Mouse (Mus musculus): Measurements from ENCODE around the gene Prkag2.

Prkag2 gene

GRCm38 (mm10) chr5:24973672-24974225, 126.7 kb downstream of the Prkag2 start:
- H3K9me3 ChIP-seq (ENCODE audit: low read length): no peaks in the 10 kb centered on the region
- TF ChIP-seq NANOG (IDR thresholded peaks at IDR 0.05; ENCODE audit: borderline replicate concordance, low read length) (no peak), POU5F1 (IDR thresholded peaks at IDR 0.05; ENCODE audit: borderline replicate concordance, low read length) (no peak), CTCF (conservative IDR thresholded peaks at IDR 0.05; ENCODE audit: low read length) (no peak)
- H3K36me3 ChIP-seq (ENCODE audit: insufficient read depth, low read length): no peaks in the 10 kb centered on the region
- H3K4me1 ChIP-seq (replicated peaks; ENCODE audit: low read depth, low read length): peaks cover 36% of the 10 kb centered on the region
- no peaks in the 10 kb centered on the region; the same call in 1 of the 2 replicates for H3K27me3 ChIP-seq (ENCODE audit: insufficient read depth, low read length)
- no peak overlapping the region for H3K4me3 ChIP-seq (replicated peaks; ENCODE audit: low read length)

DNA sequence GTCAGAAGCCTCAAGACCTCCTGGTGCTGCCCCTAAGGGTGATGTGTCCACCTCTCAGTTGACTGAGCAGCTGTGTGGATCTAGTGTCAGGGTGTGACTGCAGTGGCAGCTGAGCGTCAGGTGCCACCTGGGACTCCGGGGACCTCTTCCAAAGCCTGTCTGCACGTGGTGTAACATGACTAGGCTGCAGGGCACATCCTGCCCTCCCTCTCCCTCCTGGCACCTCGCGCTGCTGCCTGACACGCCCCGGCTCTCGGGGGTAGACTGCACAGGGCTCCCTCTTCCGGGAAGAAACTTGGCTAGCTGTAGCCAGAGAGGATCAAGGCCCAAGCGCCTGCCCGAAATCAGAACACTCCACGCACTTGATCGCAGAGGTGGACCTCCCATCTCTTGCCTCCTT, 127.2 kb downstream of the Prkag2 start:
- no peaks in the 10 kb centered on the region for H3K9me3 ChIP-seq (ENCODE audit: low read length)
- H3K4me1 ChIP-seq (replicated peaks; ENCODE audit: low read depth, low read length): peaks cover 38% of the 10 kb centered on the region
- TF ChIP-seq CTCF (conservative IDR thresholded peaks at IDR 0.05; ENCODE audit: low read length): no peak
- no peak overlapping the region for H3K4me3 ChIP-seq (replicated peaks; ENCODE audit: low read length)
- H3K27me3 ChIP-seq (ENCODE audit: insufficient read depth, low read length): no peaks in the 10 kb centered on the region; the same call in 1 of the 2 replicates
- no peaks in the 10 kb centered on the region for H3K36me3 ChIP-seq (ENCODE audit: insufficient read depth, low read length)

DNA sequence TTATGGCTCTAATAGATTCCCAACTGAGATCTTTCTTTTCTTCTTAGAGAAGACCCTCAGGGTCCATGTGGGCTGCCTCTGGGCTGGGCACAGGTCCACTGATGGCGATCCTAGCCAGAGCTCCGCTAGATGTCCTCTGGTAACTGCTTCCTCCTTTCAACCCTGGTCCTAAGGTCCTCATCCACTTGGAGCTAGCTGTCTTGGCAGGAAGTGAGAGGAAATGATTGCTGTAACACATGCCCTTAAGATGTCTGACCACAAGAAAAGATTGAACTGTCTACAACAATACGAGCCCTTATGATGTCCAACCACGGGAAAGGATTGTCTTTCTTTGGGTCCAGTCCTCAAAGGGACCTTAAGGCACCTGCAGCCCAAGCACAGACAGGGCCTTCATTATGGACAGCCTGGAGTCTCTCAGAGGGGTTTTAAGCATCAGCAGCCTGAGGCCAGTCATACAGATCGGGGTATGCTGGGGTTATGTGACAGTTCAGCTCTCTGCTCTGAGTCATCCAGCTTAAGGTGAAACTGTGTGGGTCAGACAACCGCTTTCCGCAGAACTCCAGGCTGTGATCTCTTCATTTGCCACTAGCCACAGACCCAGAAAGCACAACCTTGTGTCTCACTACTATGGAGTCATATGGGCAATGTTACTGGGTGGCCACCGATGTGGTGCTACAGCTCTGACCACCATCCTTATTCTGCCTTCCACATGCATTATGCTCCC, 129.7 kb downstream of the Prkag2 start:
- H3K36me3 ChIP-seq (ENCODE audit: insufficient read depth, low read length): no peaks in the 10 kb centered on the region
- TF ChIP-seq POU5F1 (IDR thresholded peaks at IDR 0.05; ENCODE audit: borderline replicate concordance, low read length) (no peak), NANOG (IDR thresholded peaks at IDR 0.05; ENCODE audit: borderline replicate concordance, low read length) (no peak), CTCF (conservative IDR thresholded peaks at IDR 0.05; ENCODE audit: low read length) (no peak)
- H3K9me3 ChIP-seq (ENCODE audit: low read length): no peaks in the 10 kb centered on the region
- no peak overlapping the region for H3K4me3 ChIP-seq (replicated peaks; ENCODE audit: low read length)
- peaks cover 10% of the 10 kb centered on the region for H3K27me3 ChIP-seq (ENCODE audit: insufficient read depth, low read length)
- H3K4me1 ChIP-seq (replicated peaks; ENCODE audit: low read depth, low read length): peaks cover 25% of the 10 kb centered on the region

DNA sequence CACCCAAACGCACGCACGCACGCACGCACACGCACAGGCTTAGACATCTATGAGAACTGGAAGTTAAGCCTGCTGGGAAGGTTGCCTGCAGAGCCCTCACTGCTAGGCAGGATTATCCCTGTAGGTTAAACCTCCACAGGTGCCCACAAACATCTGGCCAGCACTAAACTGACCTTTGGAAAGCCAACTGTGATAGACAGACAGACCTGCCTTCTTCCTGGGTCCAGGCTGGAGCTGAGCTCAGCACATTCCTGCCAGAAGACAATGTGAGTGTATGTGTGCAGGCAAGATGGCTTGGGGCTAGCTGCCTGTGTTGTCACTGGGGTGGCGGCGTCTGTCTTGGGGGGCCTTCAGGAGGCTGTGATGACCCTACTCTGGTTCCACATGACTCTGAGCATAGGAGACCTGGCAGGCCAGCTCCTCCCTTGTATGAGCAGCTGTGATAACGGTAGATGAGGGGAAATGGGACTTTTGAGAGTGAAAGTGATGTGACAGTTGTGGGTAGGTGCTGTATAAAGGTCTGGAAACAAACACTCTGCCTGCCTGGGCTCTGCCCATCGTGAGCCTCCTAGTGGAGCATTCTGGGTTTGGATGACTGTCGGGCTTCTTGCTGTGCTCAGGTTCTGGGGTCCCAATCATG, 131.1 kb downstream of the Prkag2 start:
- TF ChIP-seq NANOG (IDR thresholded peaks at IDR 0.05; ENCODE audit: borderline replicate concordance, low read length) (no peak), CTCF (conservative IDR thresholded peaks at IDR 0.05; ENCODE audit: low read length) (no peak), POU5F1 (IDR thresholded peaks at IDR 0.05; ENCODE audit: borderline replicate concordance, low read length) (no peak)
- Histone ChIP-seq H3K4me3 (replicated peaks; ENCODE audit: low read length) (no peak overlapping the region), H3K9me3 (ENCODE audit: low read length) (no peaks in the 10 kb centered on the region), H3K4me1 (replicated peaks; ENCODE audit: low read depth, low read length) (peaks cover 19% of the 10 kb centered on the region), H3K36me3 (ENCODE audit: insufficient read depth, low read length) (no peaks in the 10 kb centered on the region), H3K27me3 (ENCODE audit: insufficient read depth, low read length) (peaks cover 14% of the 10 kb centered on the region)

- H3K4me1 ChIP-seq (replicated peaks; ENCODE audit: low read depth, low read length): peaks cover 16% of the 10 kb centered on the region
- no peak overlapping the region for H3K4me3 ChIP-seq (replicated peaks; ENCODE audit: low read length)
- H3K27me3 ChIP-seq (ENCODE audit: insufficient read depth, low read length): peaks cover 14% of the 10 kb centered on the region
- H3K36me3 ChIP-seq (ENCODE audit: insufficient read depth, low read length): no peaks in the 10 kb centered on the region
- TF ChIP-seq NANOG (IDR thresholded peaks at IDR 0.05; ENCODE audit: borderline replicate concordance, low read length) (no peak), POU5F1 (IDR thresholded peaks at IDR 0.05; ENCODE audit: borderline replicate concordance, low read length) (no peak), CTCF (conservative IDR thresholded peaks at IDR 0.05; ENCODE audit: low read length) (no peak)
- H3K9me3 ChIP-seq (ENCODE audit: low read length): no peaks in the 10 kb centered on the region
Observed at GRCm38 (mm10) chr5:24968792-24969191, 131.7 kb downstream of the Prkag2 start.

DNA sequence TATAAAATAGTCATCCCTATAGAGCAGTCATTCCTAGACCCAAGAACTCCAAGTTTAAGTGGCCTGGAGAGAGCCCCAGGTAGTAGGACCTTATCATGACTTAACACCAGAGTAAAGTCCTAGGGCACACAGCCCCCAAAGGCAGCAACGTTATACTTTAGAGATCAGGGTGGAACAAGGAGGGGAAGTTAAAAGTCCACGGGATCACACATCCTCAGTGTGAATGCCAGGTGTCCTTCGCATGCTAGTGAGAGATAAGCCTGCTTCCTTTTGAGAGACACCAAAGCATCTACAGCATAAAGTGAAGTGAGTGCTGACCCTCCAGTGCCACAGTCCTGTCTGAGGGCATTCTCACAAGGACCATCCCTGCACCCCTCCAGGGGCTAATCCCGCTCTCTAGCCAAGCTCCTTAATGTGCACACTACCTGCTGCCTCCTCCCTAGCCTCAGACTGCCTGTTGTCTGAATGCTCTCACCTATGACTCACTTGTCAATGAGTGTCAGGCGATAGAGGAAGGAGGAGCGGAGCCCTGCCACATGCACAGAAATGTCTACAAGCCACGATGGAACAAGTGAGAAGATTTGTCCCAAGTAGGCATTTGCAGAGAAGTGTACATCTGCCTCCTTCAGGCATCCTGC, 132.4 kb downstream of the Prkag2 start:
- Histone ChIP-seq H3K4me3 (replicated peaks; ENCODE audit: low read length) (no peak overlapping the region), H3K9me3 (ENCODE audit: low read length) (no peaks in the 10 kb centered on the region), H3K27me3 (ENCODE audit: insufficient read depth, low read length) (peaks cover 14% of the 10 kb centered on the region), H3K36me3 (ENCODE audit: insufficient read depth, low read length) (no peaks in the 10 kb centered on the region), H3K4me1 (replicated peaks; ENCODE audit: low read depth, low read length) (peaks cover 10% of the 10 kb centered on the region)
- TF ChIP-seq NANOG (IDR thresholded peaks at IDR 0.05; ENCODE audit: borderline replicate concordance, low read length) (no peak), CTCF (conservative IDR thresholded peaks at IDR 0.05; ENCODE audit: low read length) (no peak), POU5F1 (IDR thresholded peaks at IDR 0.05; ENCODE audit: borderline replicate concordance, low read length) (no peak)

DNA sequence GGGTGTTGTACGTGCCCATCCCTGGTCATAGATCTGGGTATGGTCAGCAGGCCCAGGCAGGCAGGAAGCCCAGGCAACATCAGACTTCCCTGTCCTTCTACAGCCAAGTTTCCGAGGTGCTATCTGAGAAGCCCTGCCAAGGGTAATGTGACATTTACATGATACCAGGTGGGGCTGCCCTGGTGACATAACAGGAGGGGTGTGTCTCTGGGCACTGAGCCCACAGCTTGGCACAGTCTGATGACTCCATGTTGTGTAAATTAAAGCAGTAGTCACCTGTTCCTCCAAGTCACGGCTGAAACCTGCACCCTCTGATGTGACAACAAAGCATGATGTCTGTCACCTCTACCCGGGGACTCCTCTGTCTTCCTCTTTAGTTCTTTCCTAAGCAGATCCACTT, 136.7 kb downstream of the Prkag2 start:
- Histone ChIP-seq H3K4me1 (replicated peaks; ENCODE audit: low read depth, low read length) (peaks cover 10% of the 10 kb centered on the region; the same call in 1 of the 2 replicates), H3K27me3 (ENCODE audit: insufficient read depth, low read length) (peaks cover 14% of the 10 kb centered on the region), H3K4me3 (replicated peaks; ENCODE audit: low read length) (no peak overlapping the region), H3K36me3 (ENCODE audit: insufficient read depth, low read length) (no peaks in the 10 kb centered on the region), H3K9me3 (ENCODE audit: low read length) (no peaks in the 10 kb centered on the region)
- TF ChIP-seq NANOG (IDR thresholded peaks at IDR 0.05; ENCODE audit: borderline replicate concordance, low read length) (no peak), POU5F1 (IDR thresholded peaks at IDR 0.05; ENCODE audit: borderline replicate concordance, low read length) (no peak), CTCF (conservative IDR thresholded peaks at IDR 0.05; ENCODE audit: low read length) (no peak)

- no peaks in the 10 kb centered on the region for H3K36me3 ChIP-seq (ENCODE audit: insufficient read depth, low read length)
- H3K9me3 ChIP-seq (ENCODE audit: low read length): no peaks in the 10 kb centered on the region
- peaks cover 5% of the 10 kb centered on the region; the same call in 1 of the 2 replicates for H3K27me3 ChIP-seq (ENCODE audit: insufficient read depth, low read length)
- H3K4me3 ChIP-seq (replicated peaks; ENCODE audit: low read length): no peak overlapping the region
- TF ChIP-seq NANOG (IDR thresholded peaks at IDR 0.05; ENCODE audit: borderline replicate concordance, low read length) (no peak), POU5F1 (IDR thresholded peaks at IDR 0.05; ENCODE audit: borderline replicate concordance, low read length) (no peak), CTCF (conservative IDR thresholded peaks at IDR 0.05; ENCODE audit: low read length) (no peak)
- H3K4me1 ChIP-seq (replicated peaks; ENCODE audit: low read depth, low read length): no peaks in the 10 kb centered on the region
Observed at GRCm38 (mm10) chr5:24960791-24961190, 139.7 kb downstream of the Prkag2 start.

Data from E14TG2a.4 (cell line).